Mouse (Mus musculus): ENCODE data around the gene Pou2af1. TPM values are rescaled to one million over a fixed set of nuclear protein-coding genes. Genes with fewer than 3 reads are reported as not detected.

The Pou2af1 gene
- polyA plus RNA-seq, 1 experiment from 2014 or later = not detected

DNA sequence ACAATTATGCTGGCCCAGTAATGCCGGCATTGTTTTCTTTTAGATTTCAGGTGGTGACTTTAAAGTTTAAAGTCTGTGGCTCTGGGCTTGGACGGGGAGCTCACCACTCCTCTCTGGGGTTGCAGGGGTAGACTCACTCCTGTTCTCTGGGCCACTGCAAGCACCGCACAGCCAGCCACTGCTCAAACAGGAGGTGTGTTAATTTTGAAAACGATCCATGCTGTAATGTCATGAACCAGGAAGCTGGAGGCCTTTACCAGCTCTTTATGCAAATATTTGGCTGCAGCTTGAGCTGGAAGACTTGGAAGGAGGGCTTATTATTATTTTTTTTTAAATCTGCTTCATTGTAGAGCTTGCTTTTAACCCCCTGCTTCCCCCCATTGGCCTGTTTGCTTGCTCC, 61.2 kb downstream of the Pou2af1 start:
- Histone ChIP-seq H3K4me2 (ENCODE audit: low read depth, low read length) (no peak overlapping the region), H3K9me3 (replicated peaks; ENCODE audit: control insufficient read depth, low read length) (no peaks in the 10 kb centered on the region), H3K27me3 (ENCODE audit: control insufficient read depth, insufficient read depth, low read length) (no peaks in the 10 kb centered on the region), H3K4me3 (ENCODE audit: low read depth, low read length) (no peak overlapping the region), H3K4me1 (ENCODE audit: control insufficient read depth, insufficient read depth, low read length) (no peaks in the 10 kb centered on the region; the same call in 1 of the 2 replicates), H3K36me3 (replicated peaks; ENCODE audit: control insufficient read depth, insufficient read depth, low read depth, low read length) (no peaks in the 10 kb centered on the region), H3K9ac (replicated peaks; ENCODE audit: low read length) (no peak overlapping the region), H3K27ac (replicated peaks; ENCODE audit: low read depth, low read length) (no peak overlapping the region)
- 17% methylated on average over 4 of the region's 4 CpGs for WGBS
- ATAC-seq (replicated peaks; ENCODE audit: insufficient number of reproducible peaks, low FRiP score, low TSS enrichment, low read depth) (no peak), DNase-seq (ENCODE audit: low spot score) (no peak)

GRCm38 (mm10) chr9:51277834-51278498, 64.5 kb downstream of the Pou2af1 start:
- WGBS = 22% methylated on average over 13 of the region's 13 CpGs
- Histone ChIP-seq H3K4me2 (ENCODE audit: low read depth, low read length) (peak overlapping the region; percentile 91), H3K9me3 (replicated peaks; ENCODE audit: control insufficient read depth, low read length) (no peaks in the 10 kb centered on the region), H3K9ac (replicated peaks; ENCODE audit: low read length) (peak overlapping the region; percentile 68), H3K4me3 (ENCODE audit: low read depth, low read length) (peak overlapping the region; percentile 54), H3K27ac (replicated peaks; ENCODE audit: low read depth, low read length) (no peak overlapping the region; the same call in 1 of the 2 replicates), H3K27me3 (ENCODE audit: control insufficient read depth, insufficient read depth, low read length) (no peaks in the 10 kb centered on the region), H3K4me1 (ENCODE audit: control insufficient read depth, insufficient read depth, low read length) (no peaks in the 10 kb centered on the region; the same call in 1 of the 2 replicates), H3K36me3 (replicated peaks; ENCODE audit: control insufficient read depth, insufficient read depth, low read depth, low read length) (no peaks in the 10 kb centered on the region)
- ATAC-seq (replicated peaks; ENCODE audit: insufficient number of reproducible peaks, low FRiP score, low TSS enrichment, low read depth) = peak; percentile 29; the same call in 1 of the 2 replicates
- DNase-seq (ENCODE audit: low spot score) = peak; percentile 19

- peak within 1 kb of the TSS; percentile 91 for H3K4me2 ChIP-seq (ENCODE audit: low read depth, low read length)
- peak within 1 kb of the TSS; percentile 54 for H3K4me3 ChIP-seq (ENCODE audit: low read depth, low read length)
- H3K9me3 ChIP-seq (replicated peaks; ENCODE audit: control insufficient read depth, low read length) = no peaks in the 10 kb centered on the region
- no peaks in the 10 kb centered on the region for H3K36me3 ChIP-seq (replicated peaks; ENCODE audit: control insufficient read depth, insufficient read depth, low read depth, low read length)
- H3K9ac ChIP-seq (replicated peaks; ENCODE audit: low read length) = peak within 1 kb of the TSS; percentile 68
- H3K27me3 ChIP-seq (ENCODE audit: control insufficient read depth, insufficient read depth, low read length) = no peaks in the 10 kb centered on the region
- DNase-seq (ENCODE audit: low spot score) (peak; percentile 89), ATAC-seq (replicated peaks; ENCODE audit: insufficient number of reproducible peaks, low FRiP score, low TSS enrichment, low read depth) (peak; percentile 98)
- no peaks in the 10 kb centered on the region; the same call in 1 of the 2 replicates for H3K4me1 ChIP-seq (ENCODE audit: control insufficient read depth, insufficient read depth, low read length)
- WGBS = under 1% methylated on average over 53 of the region's 53 CpGs
- no peak within 1 kb of the TSS; the same call in 1 of the 2 replicates for H3K27ac ChIP-seq (replicated peaks; ENCODE audit: low read depth, low read length)
Measured at GRCm38 (mm10) chr9:51278500-51279381, 65.2 kb downstream of the Pou2af1 start, which contains the start of gene Colca2. Gene Colca2 (minus strand): TSS chr9:51278569.

GRCm38 (mm10) chr9:51286079-51286478, 72.6 kb downstream of the Pou2af1 start:
- Histone ChIP-seq H3K4me3 (ENCODE audit: low read depth, low read length) (no peak overlapping the region), H3K4me1 (ENCODE audit: control insufficient read depth, insufficient read depth, low read length) (no peaks in the 10 kb centered on the region), H3K4me2 (ENCODE audit: low read depth, low read length) (no peak overlapping the region), H3K36me3 (replicated peaks; ENCODE audit: control insufficient read depth, insufficient read depth, low read depth, low read length) (no peaks in the 10 kb centered on the region), H3K9ac (replicated peaks; ENCODE audit: low read length) (no peak overlapping the region), H3K9me3 (replicated peaks; ENCODE audit: control insufficient read depth, low read length) (no peaks in the 10 kb centered on the region), H3K27me3 (ENCODE audit: control insufficient read depth, insufficient read depth, low read length) (no peaks in the 10 kb centered on the region), H3K27ac (replicated peaks; ENCODE audit: low read depth, low read length) (no peak overlapping the region)
- 63% methylated on average over 2 of the region's 2 CpGs for WGBS
- DNase-seq (ENCODE audit: low spot score) = no peak
- ATAC-seq (replicated peaks; ENCODE audit: insufficient number of reproducible peaks, low FRiP score, low TSS enrichment, low read depth) = no peak

Other genes starting within 250 kb of the Pou2af1 start
- 12.5 and 14.2 TPM in 2 replicates for gene Sik2, start 204.6 kb upstream of the Pou2af1 start, polyA plus RNA-seq (2014; fragmentation: Nextera tagmentation; extraction: Ambion mirVana)
- gene Btg4, start 152.8 kb upstream of the Pou2af1 start, polyA plus RNA-seq (2014; fragmentation: Nextera tagmentation; extraction: Ambion mirVana) = not detected in 2 replicates
- 1.6 and 5.6 TPM in 2 replicates for gene Layn, start 136.6 kb upstream of the Pou2af1 start, polyA plus RNA-seq (2014; fragmentation: Nextera tagmentation; extraction: Ambion mirVana)
- gene 4833427G06Rik, start 111.6 kb upstream of the Pou2af1 start, polyA plus RNA-seq (2014; fragmentation: Nextera tagmentation; extraction: Ambion mirVana) = not detected in 2 replicates
- gene Gm32742, start 48.2 kb upstream of the Pou2af1 start, polyA plus RNA-seq (2014; fragmentation: Nextera tagmentation; extraction: Ambion mirVana) = not detected in 2 replicates
- gene Colca2, start 64.9 kb downstream of the Pou2af1 start, polyA plus RNA-seq (2014; fragmentation: Nextera tagmentation; extraction: Ambion mirVana) = 2.2 and 2.9 TPM in 2 replicates
- not detected in 2 replicates for gene 1810046K07Rik, start 115.2 kb downstream of the Pou2af1 start, polyA plus RNA-seq (2014; fragmentation: Nextera tagmentation; extraction: Ambion mirVana)

Measured in embryonic facial prominence, embryonic 11.5 days (tissue).